Mouse (Mus musculus): ENCODE data around the gene Acss2. TPM values are rescaled to one million over a fixed set of nuclear protein-coding genes. Genes with fewer than 3 reads are reported as not detected.

Gene Acss2
- polyA plus RNA-seq, 1 experiment from 2014 or later = 16.8 TPM

DNA sequence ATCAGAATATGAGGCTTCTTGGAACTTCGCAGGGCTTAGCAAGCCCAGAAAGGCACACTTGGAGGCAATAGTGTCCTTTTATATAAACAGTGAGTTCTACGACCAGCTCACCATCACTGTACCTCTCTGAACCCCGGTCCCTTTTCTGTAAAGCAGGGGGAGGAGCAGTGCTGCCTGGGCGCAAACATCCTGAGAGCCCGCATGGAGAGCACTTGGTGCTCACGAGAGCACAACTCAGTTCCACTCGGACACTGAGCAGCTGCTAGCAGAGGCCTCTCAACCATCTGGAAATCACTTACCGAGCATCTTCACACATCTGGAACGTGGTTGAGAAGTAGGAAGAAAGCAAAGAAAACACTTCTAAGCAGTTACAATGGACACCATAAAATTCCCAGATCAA lies 58.9 kb downstream of the Acss2 start:
- WGBS = 75% methylated on average over 9 of the region's 9 CpGs
- no peaks in the 10 kb centered on the region for H3K4me1 ChIP-seq (replicated peaks; ENCODE audit: control insufficient read depth, insufficient read depth, low read length)
- H3K4me3 ChIP-seq (ENCODE audit: low read depth, low read length) = no peak overlapping the region
- no peak for ATAC-seq (replicated peaks; ENCODE audit: low FRiP score, low TSS enrichment, low read depth)
- H3K9me3 ChIP-seq (ENCODE audit: control insufficient read depth, low read length) = no peaks in the 10 kb centered on the region
- H3K9ac ChIP-seq (ENCODE audit: low read length) = no peak overlapping the region
- H3K27me3 ChIP-seq (replicated peaks; ENCODE audit: control insufficient read depth, insufficient read depth, low read length) = no peaks in the 10 kb centered on the region
- H3K27ac ChIP-seq (ENCODE audit: low read depth) = no peak overlapping the region
- 0 out of 2 replicates have a peak, but pooled peaks cover 6% of the 10 kb centered on the region for H3K36me3 ChIP-seq (ENCODE audit: control insufficient read depth, insufficient read depth, low read length)
- H3K4me2 ChIP-seq (ENCODE audit: low read length) = no peak overlapping the region
- no peak for DNase-seq (ENCODE audit: low spot score)

DNA sequence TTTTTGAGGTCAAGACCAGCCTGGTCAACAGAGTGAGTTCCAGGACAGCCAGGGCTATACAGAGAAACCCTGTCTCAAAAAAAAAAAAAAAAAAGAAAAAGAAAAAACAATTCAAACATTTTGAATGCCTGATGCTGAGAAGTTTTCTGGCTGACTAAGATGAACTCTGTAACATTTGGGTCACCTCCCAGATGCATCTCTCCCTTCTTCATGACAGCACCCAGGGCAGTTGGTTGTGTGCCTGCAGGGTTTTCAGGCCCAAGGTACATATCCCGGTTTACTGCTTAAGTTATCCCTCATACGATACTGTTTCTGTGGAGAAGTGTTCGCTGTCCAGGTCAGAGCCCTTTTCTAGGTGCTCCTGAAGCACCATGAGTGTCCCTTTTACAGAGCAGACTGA lies 62.6 kb downstream of the Acss2 start:
- H3K4me1 ChIP-seq (replicated peaks; ENCODE audit: control insufficient read depth, insufficient read depth, low read length) = no peaks in the 10 kb centered on the region
- no peak for ATAC-seq (replicated peaks; ENCODE audit: low FRiP score, low TSS enrichment, low read depth)
- H3K9ac ChIP-seq (ENCODE audit: low read length) = no peak overlapping the region
- H3K4me3 ChIP-seq (ENCODE audit: low read depth, low read length) = no peak overlapping the region
- WGBS = 91% methylated on average over 3 of the region's 3 CpGs
- H3K9me3 ChIP-seq (ENCODE audit: control insufficient read depth, low read length) = no peaks in the 10 kb centered on the region
- no peaks in the 10 kb centered on the region for H3K27me3 ChIP-seq (replicated peaks; ENCODE audit: control insufficient read depth, insufficient read depth, low read length)
- no peak for DNase-seq (ENCODE audit: low spot score)
- no peak overlapping the region for H3K4me2 ChIP-seq (ENCODE audit: low read length)
- no peaks in the 10 kb centered on the region for H3K36me3 ChIP-seq (ENCODE audit: control insufficient read depth, insufficient read depth, low read length)
- H3K27ac ChIP-seq (ENCODE audit: low read depth) = no peak overlapping the region

DNA sequence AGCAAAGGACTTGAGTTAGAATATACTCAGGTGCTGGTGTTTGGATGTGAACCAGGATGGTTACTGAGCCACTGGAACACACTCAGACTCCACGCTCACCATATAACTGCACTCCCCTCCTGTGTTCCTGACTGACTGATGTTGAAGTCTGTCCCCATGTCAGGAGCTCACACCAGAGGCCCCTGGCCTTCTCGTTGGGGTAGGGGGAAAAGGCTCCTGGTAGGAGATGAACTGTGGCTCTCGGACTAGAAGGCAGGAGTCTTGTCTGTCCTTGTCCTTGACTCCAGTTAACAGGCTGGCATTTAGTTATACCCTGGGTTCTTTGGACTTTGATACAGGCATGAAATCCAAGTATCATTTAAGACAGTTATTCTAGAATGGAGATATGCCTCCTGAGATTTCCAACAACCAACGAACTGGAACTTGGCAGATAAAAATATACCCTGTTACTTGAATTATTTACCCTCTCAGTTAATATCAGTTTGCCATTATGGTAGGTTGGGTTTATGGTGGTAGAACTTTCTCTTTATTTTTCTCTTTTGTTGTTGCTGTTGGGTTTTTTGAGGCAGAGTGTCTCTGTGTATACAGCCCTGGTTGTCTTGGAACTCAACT lies 64.7 kb downstream of the Acss2 start:
- WGBS = 79% methylated on average over 4 of the region's 4 CpGs
- Histone ChIP-seq H3K27ac (ENCODE audit: low read depth) (no peak overlapping the region), H3K27me3 (replicated peaks; ENCODE audit: control insufficient read depth, insufficient read depth, low read length) (no peaks in the 10 kb centered on the region), H3K4me2 (ENCODE audit: low read length) (no peak overlapping the region), H3K9ac (ENCODE audit: low read length) (no peak overlapping the region), H3K36me3 (ENCODE audit: control insufficient read depth, insufficient read depth, low read length) (no peaks in the 10 kb centered on the region), H3K9me3 (ENCODE audit: control insufficient read depth, low read length) (no peaks in the 10 kb centered on the region), H3K4me3 (ENCODE audit: low read depth, low read length) (no peak overlapping the region), H3K4me1 (replicated peaks; ENCODE audit: control insufficient read depth, insufficient read depth, low read length) (no peaks in the 10 kb centered on the region)
- no peak for ATAC-seq (replicated peaks; ENCODE audit: low FRiP score, low TSS enrichment, low read depth)
- no peak for DNase-seq (ENCODE audit: low spot score)

DNA sequence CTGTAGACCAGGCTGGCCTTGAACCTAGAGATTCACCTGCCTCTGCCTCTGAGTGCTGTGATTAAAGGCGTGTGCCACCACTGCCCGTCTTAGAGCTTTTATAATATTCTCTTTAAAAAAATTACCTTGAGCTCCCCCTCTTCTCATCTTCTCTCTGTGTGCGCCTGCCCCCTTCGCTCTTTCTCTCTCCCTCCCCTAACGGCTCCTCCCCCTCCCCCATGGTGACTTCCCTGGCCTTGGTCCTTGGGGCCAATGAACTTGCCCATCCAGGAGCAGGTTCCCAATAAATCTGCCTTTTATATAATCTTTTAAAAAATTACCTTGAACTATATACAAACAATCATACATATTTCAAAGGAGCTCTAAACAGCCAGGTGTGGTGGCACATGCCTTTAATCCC lies 65.2 kb downstream of the Acss2 start:
- DNase-seq (ENCODE audit: low spot score) (no peak), ATAC-seq (replicated peaks; ENCODE audit: low FRiP score, low TSS enrichment, low read depth) (no peak)
- 89% methylated on average over 5 of the region's 5 CpGs for WGBS
- H3K9me3 ChIP-seq (ENCODE audit: control insufficient read depth, low read length) = no peaks in the 10 kb centered on the region
- no peak overlapping the region for H3K4me3 ChIP-seq (ENCODE audit: low read depth, low read length)
- H3K27ac ChIP-seq (ENCODE audit: low read depth) = no peak overlapping the region
- H3K27me3 ChIP-seq (replicated peaks; ENCODE audit: control insufficient read depth, insufficient read depth, low read length) = no peaks in the 10 kb centered on the region
- H3K4me2 ChIP-seq (ENCODE audit: low read length) = no peak overlapping the region
- H3K36me3 ChIP-seq (ENCODE audit: control insufficient read depth, insufficient read depth, low read length) = no peaks in the 10 kb centered on the region
- H3K4me1 ChIP-seq (replicated peaks; ENCODE audit: control insufficient read depth, insufficient read depth, low read length) = no peaks in the 10 kb centered on the region
- no peak overlapping the region for H3K9ac ChIP-seq (ENCODE audit: low read length)

DNA sequence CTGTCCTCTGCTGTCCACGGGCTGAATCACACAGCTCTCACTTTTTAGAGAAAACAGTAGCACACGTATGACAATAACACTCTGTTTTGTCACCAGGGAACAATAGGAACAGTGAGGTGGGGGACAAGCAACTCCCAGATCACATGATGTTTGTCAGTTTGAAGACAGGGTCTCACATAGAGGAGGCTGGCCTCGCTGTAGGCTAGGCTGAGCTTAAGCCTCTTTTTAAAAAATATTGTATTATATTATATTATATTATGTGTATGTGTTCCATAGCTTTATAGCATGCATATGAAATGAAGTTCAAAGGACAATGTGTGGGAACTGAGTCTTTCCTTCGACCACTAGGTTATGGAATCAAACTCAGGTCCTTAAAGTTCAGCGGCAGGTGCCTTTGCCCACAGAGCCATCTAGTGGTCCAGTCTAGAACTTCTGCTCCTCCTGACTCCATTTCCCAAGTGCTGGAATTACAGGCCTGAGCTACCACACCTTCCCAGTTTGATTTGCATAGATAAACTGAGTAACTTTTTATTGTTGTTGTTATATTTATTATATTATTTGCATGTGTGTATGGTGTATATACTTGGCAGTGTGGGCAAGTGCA lies 66.3 kb downstream of the Acss2 start:
- 44% methylated on average over 5 of the region's 5 CpGs for WGBS
- Histone ChIP-seq H3K36me3 (ENCODE audit: control insufficient read depth, insufficient read depth, low read length) (no peaks in the 10 kb centered on the region), H3K9me3 (ENCODE audit: control insufficient read depth, low read length) (no peaks in the 10 kb centered on the region), H3K9ac (ENCODE audit: low read length) (no peak overlapping the region), H3K4me3 (ENCODE audit: low read depth, low read length) (no peak overlapping the region), H3K4me1 (replicated peaks; ENCODE audit: control insufficient read depth, insufficient read depth, low read length) (no peaks in the 10 kb centered on the region), H3K27ac (ENCODE audit: low read depth) (no peak overlapping the region), H3K27me3 (replicated peaks; ENCODE audit: control insufficient read depth, insufficient read depth, low read length) (no peaks in the 10 kb centered on the region), H3K4me2 (ENCODE audit: low read length) (no peak overlapping the region)
- ATAC-seq (replicated peaks; ENCODE audit: low FRiP score, low TSS enrichment, low read depth) (peak; percentile 15; the same call in 1 of the 2 replicates), DNase-seq (ENCODE audit: low spot score) (peak; percentile 79)

DNA sequence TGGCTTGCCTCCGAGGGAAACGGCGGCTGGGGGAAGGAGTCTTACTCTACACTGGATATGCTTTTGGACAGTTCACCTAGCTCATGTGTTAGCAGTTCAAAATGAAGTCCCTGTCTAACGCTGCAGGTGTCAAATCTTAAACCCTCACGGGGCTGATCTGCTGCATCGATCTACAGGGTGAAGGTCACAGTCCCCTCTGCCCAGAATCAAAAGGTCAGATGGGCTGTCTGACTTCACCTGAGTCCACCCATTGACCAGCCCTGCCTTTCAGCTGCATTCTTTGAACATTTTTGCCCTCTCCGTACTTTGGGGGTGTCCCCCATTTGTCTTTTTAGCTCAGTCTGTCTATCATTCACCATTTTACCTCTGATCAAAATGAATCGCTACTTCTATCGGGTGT lies 67.3 kb downstream of the Acss2 start:
- H3K27me3 ChIP-seq (replicated peaks; ENCODE audit: control insufficient read depth, insufficient read depth, low read length) = no peaks in the 10 kb centered on the region
- H3K4me3 ChIP-seq (ENCODE audit: low read depth, low read length) = no peak overlapping the region
- H3K9me3 ChIP-seq (ENCODE audit: control insufficient read depth, low read length) = no peaks in the 10 kb centered on the region
- H3K4me1 ChIP-seq (replicated peaks; ENCODE audit: control insufficient read depth, insufficient read depth, low read length) = no peaks in the 10 kb centered on the region
- no peak overlapping the region for H3K9ac ChIP-seq (ENCODE audit: low read length)
- no peak overlapping the region for H3K27ac ChIP-seq (ENCODE audit: low read depth)
- no peak for ATAC-seq (replicated peaks; ENCODE audit: low FRiP score, low TSS enrichment, low read depth)
- DNase-seq (ENCODE audit: low spot score) = no peak
- WGBS = 88% methylated on average over 9 of the region's 9 CpGs
- no peaks in the 10 kb centered on the region for H3K36me3 ChIP-seq (ENCODE audit: control insufficient read depth, insufficient read depth, low read length)
- no peak overlapping the region for H3K4me2 ChIP-seq (ENCODE audit: low read length)

DNA sequence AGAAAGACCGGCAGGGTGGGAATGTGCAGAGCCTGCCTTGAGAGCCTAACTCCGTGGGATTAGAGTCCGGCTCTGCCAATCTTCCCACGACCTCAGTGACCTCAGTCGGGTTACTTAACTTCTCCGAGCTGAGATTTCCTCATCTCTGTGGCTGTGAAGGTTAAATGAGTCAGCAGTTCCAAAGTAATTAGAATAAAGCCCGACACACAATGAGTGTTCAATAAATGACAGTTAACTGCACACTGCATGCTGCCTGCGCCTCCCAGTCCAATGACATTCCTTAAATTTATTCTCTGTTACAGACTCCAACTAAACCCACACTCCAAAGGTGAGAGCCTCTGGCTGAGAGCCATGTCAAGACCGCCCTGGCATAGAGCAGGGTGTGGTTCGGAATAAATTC lies 67.7 kb downstream of the Acss2 start:
- Histone ChIP-seq H3K4me3 (ENCODE audit: low read depth, low read length) (no peak overlapping the region), H3K9ac (ENCODE audit: low read length) (no peak overlapping the region), H3K27me3 (replicated peaks; ENCODE audit: control insufficient read depth, insufficient read depth, low read length) (no peaks in the 10 kb centered on the region), H3K9me3 (ENCODE audit: control insufficient read depth, low read length) (no peaks in the 10 kb centered on the region), H3K4me2 (ENCODE audit: low read length) (no peak overlapping the region), H3K27ac (ENCODE audit: low read depth) (no peak overlapping the region), H3K36me3 (ENCODE audit: control insufficient read depth, insufficient read depth, low read length) (no peaks in the 10 kb centered on the region), H3K4me1 (replicated peaks; ENCODE audit: control insufficient read depth, insufficient read depth, low read length) (no peaks in the 10 kb centered on the region)
- ATAC-seq (replicated peaks; ENCODE audit: low FRiP score, low TSS enrichment, low read depth) (no peak), DNase-seq (ENCODE audit: low spot score) (no peak)
- 74% methylated on average over 10 of the region's 10 CpGs for WGBS

DNA sequence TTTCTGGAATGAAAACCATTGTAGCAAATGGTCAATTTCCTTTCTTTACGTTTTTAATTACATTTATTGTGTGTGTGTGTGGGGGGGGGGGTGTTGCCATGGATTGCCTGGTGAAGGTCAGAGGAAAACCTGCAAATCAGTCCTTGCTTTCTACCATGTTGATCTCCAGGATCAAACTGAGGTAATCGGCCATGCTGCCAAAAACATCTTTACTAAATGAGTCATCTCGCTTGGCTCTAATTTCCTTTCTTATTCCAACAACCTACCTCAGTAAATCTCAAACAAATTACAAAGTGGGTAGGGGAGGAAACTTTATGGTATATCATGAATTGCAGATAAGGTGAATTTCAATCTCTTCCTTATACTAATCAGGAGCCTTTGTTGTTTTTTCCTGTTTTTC lies 70.4 kb downstream of the Acss2 start:
- DNase-seq (ENCODE audit: low spot score) = no peak
- Histone ChIP-seq H3K9me3 (ENCODE audit: control insufficient read depth, low read length) (no peaks in the 10 kb centered on the region), H3K27ac (ENCODE audit: low read depth) (no peak overlapping the region), H3K4me3 (ENCODE audit: low read depth, low read length) (no peak overlapping the region), H3K4me2 (ENCODE audit: low read length) (no peak overlapping the region), H3K36me3 (ENCODE audit: control insufficient read depth, insufficient read depth, low read length) (no peaks in the 10 kb centered on the region), H3K27me3 (replicated peaks; ENCODE audit: control insufficient read depth, insufficient read depth, low read length) (no peaks in the 10 kb centered on the region), H3K4me1 (replicated peaks; ENCODE audit: control insufficient read depth, insufficient read depth, low read length) (peaks cover 6% of the 10 kb centered on the region; the same call in 1 of the 2 replicates), H3K9ac (ENCODE audit: low read length) (no peak overlapping the region)
- ATAC-seq (replicated peaks; ENCODE audit: low FRiP score, low TSS enrichment, low read depth) = no peak
- 83% methylated on average over 3 of the region's 3 CpGs for WGBS

DNA sequence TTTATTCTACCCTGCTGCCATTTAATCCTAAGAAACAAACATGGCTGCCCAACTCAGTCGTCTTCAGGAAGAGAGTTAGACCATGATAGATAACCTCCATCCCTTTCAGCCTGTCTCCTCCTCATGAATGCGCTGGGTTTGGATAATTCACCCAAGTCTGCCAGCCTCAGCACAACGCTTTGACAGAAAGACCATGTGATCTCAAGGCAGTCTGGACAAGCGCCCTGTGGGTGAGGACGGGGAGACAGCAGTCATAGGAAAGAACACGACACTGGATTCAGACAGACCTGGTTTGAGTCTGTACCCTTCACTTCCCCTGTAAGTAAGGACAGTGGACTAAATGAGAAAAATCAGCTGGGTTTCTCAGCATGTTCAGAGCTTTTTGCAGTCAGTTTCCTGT lies 71.8 kb downstream of the Acss2 start:
- ATAC-seq (replicated peaks; ENCODE audit: low FRiP score, low TSS enrichment, low read depth) (no peak), DNase-seq (ENCODE audit: low spot score) (no peak)
- Histone ChIP-seq H3K4me1 (replicated peaks; ENCODE audit: control insufficient read depth, insufficient read depth, low read length) (peaks cover 6% of the 10 kb centered on the region; the same call in 1 of the 2 replicates), H3K9ac (ENCODE audit: low read length) (no peak overlapping the region), H3K27ac (ENCODE audit: low read depth) (no peak overlapping the region), H3K27me3 (replicated peaks; ENCODE audit: control insufficient read depth, insufficient read depth, low read length) (no peaks in the 10 kb centered on the region), H3K9me3 (ENCODE audit: control insufficient read depth, low read length) (no peaks in the 10 kb centered on the region), H3K4me2 (ENCODE audit: low read length) (no peak overlapping the region), H3K36me3 (ENCODE audit: control insufficient read depth, insufficient read depth, low read length) (no peaks in the 10 kb centered on the region), H3K4me3 (ENCODE audit: low read depth, low read length) (no peak overlapping the region)
- 83% methylated on average over 6 of the region's 6 CpGs for WGBS

All from intestine, embryonic 14.5 days (tissue).